Mouse (Mus musculus) heart, adult 2 months (tissue): Measurements from ENCODE around the gene Bcat2. TPM values are rescaled to one million over a fixed set of nuclear protein-coding genes. Genes with fewer than 3 reads are reported as not detected.

Experiments used
- DNase-seq, 2 experiments: peaks; one replicate each; pipeline ENCODE4 v3.0.0; 2021
- H3K27ac ChIP-seq: fragments of 200-600 bp; 2 replicates; pipeline ENCODE4 v1.8.1; 2022
- H3K27me3 ChIP-seq: fragments of 200-500 bp; 2 replicates; pipeline ENCODE4 v1.6.1; 2012; ENCODE audit warnings: mild to moderate bottlenecking, low read length, inconsistent platforms, mixed read lengths; ENCODE audit not compliant: control insufficient read depth, insufficient read depth
- H3K36me3 ChIP-seq: fragments of 200-500 bp; 2 replicates; pipeline ENCODE4 v1.6.1; 2012; ENCODE audit warnings: low read length, inconsistent platforms; ENCODE audit not compliant: control insufficient read depth, insufficient read depth
- H3K4me1 ChIP-seq: fragments of 200-500 bp; 2 replicates; pipeline ENCODE4 v1.6.1; 2011; ENCODE audit warnings: low read length; ENCODE audit not compliant: control insufficient read depth, insufficient read depth
- H3K4me3 ChIP-seq: fragments of 200-600 bp; 2 replicates; pipeline ENCODE4 v1.8.1; 2022
- H3K79me2 ChIP-seq: fragments of 200-500 bp; replicated peaks from 2 replicates; pipeline ENCODE4 v1.6.1; 2012; ENCODE audit warnings: mild to moderate bottlenecking, inconsistent platforms, low read length, moderate library complexity, mixed read lengths; ENCODE audit not compliant: control insufficient read depth, insufficient read depth
- H3K9ac ChIP-seq: fragments of 200-500 bp; 2 replicates; pipeline ENCODE4 v1.6.1; 2012; ENCODE audit warnings: low read depth, mild to moderate bottlenecking, control low read depth, inconsistent platforms, low read length, mixed read lengths
- CTCF ChIP-seq: fragments of 200-600 bp; IDR thresholded peaks from 2 replicates; pipeline ENCODE4 v1.8.1; 2022; ENCODE audit warnings: antibody characterized with exemption, mild to moderate bottlenecking, moderate library complexity
- EP300 ChIP-seq: fragments of 200-500 bp; IDR thresholded peaks from 2 replicates; pipeline ENCODE4 v1.6.1; 2011; ENCODE audit warnings: low read depth, low read length, control low read depth; ENCODE audit not compliant: insufficient read depth
- POLR2A ChIP-seq: fragments of 200-500 bp; IDR thresholded peaks from 2 replicates; pipeline ENCODE4 v1.6.1; 2011; ENCODE audit warnings: mild to moderate bottlenecking, low read depth, low read length, control low read depth; ENCODE audit not compliant: insufficient read depth
- WGBS: fragments of 180-500 bp; shearing (Covaris S2); methylation state at CpG from one replicate; pipeline ENCODE4 v1.1.7; 2018; 5-methylcytosine and 5-hydroxymethylcytosine counted together
- intact Hi-C: fragments of 180-260 bp; cut with DNase I; formaldehyde crosslinking; loops from one replicate; pipeline ENCODE4 v1.15.1; 2025
- polyA plus RNA-seq: library from polyadenylated mRNA; depleted of rRNA; stranded (reverse); fragments of >200 nt; gene quantifications from 2 replicates; pipeline ENCODE4 v1.2.3, GENCODE M21; 2012
- total RNA-seq, 2 experiments: library from RNA; stranded (reverse); gene quantifications; 2 replicates each; pipeline ENCODE4 v1.2.3; 2021

The Bcat2 gene
- total and polyA plus RNA-seq, 3 experiments: 142 to 306 (median 219) TPM

GRCm38 (mm10) chr7:45561624-45562520 is 8.1 kb upstream of the Bcat2 start:
- Histone ChIP-seq H3K27ac (no peak overlapping the region), H3K79me2 (no peaks in the 10 kb centered on the region), H3K36me3 (no peaks in the 10 kb centered on the region), H3K9ac (no peak overlapping the region), H3K4me3 (no peak overlapping the region), H3K27me3 (no peaks in the 10 kb centered on the region), H3K4me1 (no peaks in the 10 kb centered on the region)
- no peak for TF ChIP-seq EP300
- TF ChIP-seq POLR2A: no peak
- no peak for TF ChIP-seq CTCF
- intact Hi-C loops: loop anchor here (2.0 kb wide), 2 partner anchors 85 to 111 kb away; no protein-coding TSS in a partner anchor
- WGBS: 41% methylated on average over 12 of the region's 12 CpGs
- DNase-seq: no peak

GRCm38 (mm10) chr7:45564811-45565210 is 5.1 kb upstream of the Bcat2 start:
- Histone ChIP-seq H3K27me3 (no peaks in the 10 kb centered on the region), H3K79me2 (no peaks in the 10 kb centered on the region), H3K36me3 (no peaks in the 10 kb centered on the region), H3K4me1 (peaks cover 2% of the 10 kb centered on the region), H3K9ac (no peak overlapping the region), H3K27ac (no peak overlapping the region), H3K4me3 (no peak overlapping the region)
- intact Hi-C loops: no loop called here
- WGBS: 79% methylated on average over 2 of the region's 2 CpGs
- TF ChIP-seq CTCF (no peak), POLR2A (no peak), EP300 (no peak)
- DNase-seq: no peak

GRCm38 (mm10) chr7:45565446-45565845 is 4.5 kb upstream of the Bcat2 start:
- no peak overlapping the region for H3K27ac ChIP-seq

GRCm38 (mm10) chr7:45567112-45567779 is 2.7 kb upstream of the Bcat2 start:
- Histone ChIP-seq H3K4me3 (no peak overlapping the region; the same call in 1 of the 2 replicates), H3K36me3 (no peaks in the 10 kb centered on the region), H3K27ac (peak overlapping the region; percentile 83), H3K27me3 (no peaks in the 10 kb centered on the region), H3K79me2 (no peaks in the 10 kb centered on the region), H3K4me1 (peaks cover 6% of the 10 kb centered on the region), H3K9ac (no peak overlapping the region)
- no peak for TF ChIP-seq EP300
- peak in 1 of 2 experiments; percentile 16 for DNase-seq
- 67% methylated on average over 8 of the region's 8 CpGs for WGBS
- intact Hi-C loops: no loop called here

More at GRCm38 (mm10) chr7:45565446-45565845, 4.5 kb upstream of the Bcat2 start:
- intact Hi-C loops: no loop called here
- Histone ChIP-seq H3K4me1 (peaks cover 2% of the 10 kb centered on the region), H3K79me2 (no peaks in the 10 kb centered on the region), H3K36me3 (no peaks in the 10 kb centered on the region), H3K27me3 (no peaks in the 10 kb centered on the region), H3K9ac (no peak overlapping the region), H3K4me3 (no peak overlapping the region)
- no peak for DNase-seq
- WGBS: 91% methylated on average over 9 of the region's 9 CpGs
- no peak for TF ChIP-seq CTCF
- no peak for TF ChIP-seq EP300
- no peak for TF ChIP-seq POLR2A

GRCm38 (mm10) chr7:45567780-45568516 is 2.0 kb upstream of the Bcat2 start:
- Histone ChIP-seq H3K4me3 (peak overlapping the region; percentile 47), H3K27me3 (no peaks in the 10 kb centered on the region), H3K4me1 (peaks cover 6% of the 10 kb centered on the region), H3K36me3 (no peaks in the 10 kb centered on the region), H3K79me2 (no peaks in the 10 kb centered on the region), H3K27ac (peak overlapping the region; percentile 83), H3K9ac (peak overlapping the region; percentile 35)
- under 1% methylated on average over 24 of the region's 24 CpGs for WGBS
- intact Hi-C loops: no loop called here
- peak; percentile 89 to 94 for DNase-seq
- TF ChIP-seq EP300: peak; percentile 82
- no peak for TF ChIP-seq CTCF
- TF ChIP-seq POLR2A: peak; percentile 56
